Mouse (Mus musculus) spleen, adult 2 months (tissue): ENCODE data around the gene Rnf6. TPM values are rescaled to one million over a fixed set of nuclear protein-coding genes. Genes with fewer than 3 reads are reported as not detected.

Source experiments
- DNase-seq, 2 experiments: peaks; one replicate each; pipeline versions ENCODE4 v3.0.0 to v3.0.0-alpha.2; 2012 to 2021; ENCODE audit warnings: low spot score in 2 of 2, low read depth in 1 of 2
- H3K27ac ChIP-seq: fragments of 200-500 bp; 2 replicates; pipeline ENCODE4 v1.5.1; 2012; ENCODE audit warnings: low read length, inconsistent platforms; ENCODE audit not compliant: insufficient read depth
- H3K27me3 ChIP-seq: fragments of 200-500 bp; 2 replicates; pipeline ENCODE4 v1.6.1; 2012; ENCODE audit warnings: mild to moderate bottlenecking, moderate library complexity, low read length, inconsistent platforms; ENCODE audit not compliant: control insufficient read depth, insufficient read depth
- H3K36me3 ChIP-seq: fragments of 200-500 bp; 2 replicates; pipeline ENCODE4 v1.6.1; 2012; ENCODE audit warnings: mild to moderate bottlenecking, low read length, inconsistent platforms; ENCODE audit not compliant: control insufficient read depth, insufficient read depth
- H3K4me1 ChIP-seq: fragments of 200-500 bp; 2 replicates; pipeline ENCODE4 v1.6.1; 2011; ENCODE audit warnings: inconsistent platforms; ENCODE audit not compliant: control insufficient read depth, insufficient read depth, insufficient read length
- H3K4me3 ChIP-seq: fragments of 200-500 bp; 2 replicates; pipeline ENCODE4 v1.5.1; 2011; ENCODE audit warnings: mild to moderate bottlenecking, inconsistent platforms; ENCODE audit not compliant: insufficient read depth, insufficient read length; ENCODE audit errors: extremely low read depth
- CTCF ChIP-seq: fragments of 200-500 bp; IDR thresholded peaks from 2 replicates; pipeline ENCODE4 v1.5.1; 2011; ENCODE audit warnings: mild to moderate bottlenecking, inconsistent platforms; ENCODE audit not compliant: insufficient read depth, insufficient read length, insufficient replicate concordance; ENCODE audit errors: extremely low read depth
- POLR2A ChIP-seq: fragments of 200-500 bp; IDR thresholded peaks from 2 replicates; pipeline ENCODE4 v1.6.1; 2011; ENCODE audit warnings: low read depth, low read length, inconsistent platforms
- WGBS: fragments of 180-500 bp; shearing (Covaris S2); methylation state at CpG from one replicate; pipeline ENCODE4 v1.1.7; 2018; 5-methylcytosine and 5-hydroxymethylcytosine counted together
- polyA plus RNA-seq: library from polyadenylated mRNA; depleted of rRNA; stranded (reverse); fragments of >200 nt; gene quantifications from 2 replicates; pipeline ENCODE4 v1.2.3, GENCODE M21; 2012

Rnf6 gene
- polyA plus RNA-seq, 1 experiment: 12.9 TPM

DNA sequence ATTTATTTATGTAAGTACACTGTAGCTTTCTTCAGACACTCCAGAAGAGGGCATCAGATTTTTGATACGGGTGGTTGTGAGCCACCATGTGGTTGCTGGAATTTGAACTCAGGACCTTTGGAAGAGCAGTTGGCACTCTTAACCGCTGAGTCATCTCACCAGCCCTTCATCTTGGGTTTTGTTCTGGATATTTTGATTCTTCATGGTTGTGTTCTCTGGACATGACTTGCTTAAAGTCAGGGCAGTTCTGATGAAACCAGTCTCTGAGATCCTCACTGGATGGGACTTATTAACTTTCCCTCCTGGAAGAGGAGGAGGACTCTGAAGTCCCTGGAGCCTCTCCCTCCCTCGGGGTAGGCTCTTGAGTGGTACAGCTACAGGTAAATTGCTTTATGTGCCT is 19.8 kb upstream of the Rnf6 start:
- no peak for TF ChIP-seq CTCF
- no peak for TF ChIP-seq POLR2A
- H3K27ac ChIP-seq: no peak overlapping the region
- 0 out of 2 replicates have a peak, but pooled peaks cover 2% of the 10 kb centered on the region for H3K4me1 ChIP-seq
- no peaks in the 10 kb centered on the region for H3K27me3 ChIP-seq
- H3K4me3 ChIP-seq: no peak overlapping the region
- no peak for DNase-seq
- no peaks in the 10 kb centered on the region; the same call in 1 of the 2 replicates for H3K36me3 ChIP-seq
- 92% methylated on average over 3 of the region's 3 CpGs for WGBS

DNA sequence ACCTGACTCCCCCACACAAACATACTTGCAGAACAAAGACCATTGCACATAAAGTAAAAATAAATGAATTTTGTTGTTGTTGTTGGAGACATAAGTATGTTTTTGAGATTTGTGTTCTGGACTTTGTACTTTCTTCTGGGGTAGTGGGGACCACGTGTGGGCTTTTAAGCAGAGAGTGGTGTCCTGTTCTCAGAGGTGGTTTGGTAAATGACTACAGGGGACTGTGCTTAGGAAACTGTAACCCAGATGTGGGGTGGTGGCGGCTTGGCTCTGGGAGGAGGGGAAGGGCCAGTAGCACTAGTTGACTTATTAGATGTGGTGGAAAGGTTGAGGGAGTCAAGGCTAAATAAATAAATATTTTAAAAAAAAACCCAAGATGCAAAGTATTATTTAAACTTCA is 19.4 kb upstream of the Rnf6 start:
- no peak for TF ChIP-seq POLR2A
- no peak for TF ChIP-seq CTCF
- no peak for DNase-seq
- H3K4me3 ChIP-seq: no peak overlapping the region
- WGBS: 94% methylated on average over 2 of the region's 2 CpGs
- H3K36me3 ChIP-seq: no peaks in the 10 kb centered on the region; the same call in 1 of the 2 replicates
- H3K27ac ChIP-seq: no peak overlapping the region
- no peaks in the 10 kb centered on the region for H3K27me3 ChIP-seq
- 0 out of 2 replicates have a peak, but pooled peaks cover under 1% of the 10 kb centered on the region for H3K4me1 ChIP-seq

- Histone ChIP-seq H3K36me3 (no peaks in the 10 kb centered on the region; the same call in 1 of the 2 replicates), H3K27me3 (no peaks in the 10 kb centered on the region), H3K4me3 (no peak overlapping the region), H3K4me1 (no peaks in the 10 kb centered on the region), H3K27ac (no peak overlapping the region)
- WGBS: 84% methylated on average over 10 of the region's 10 CpGs
- no peak for DNase-seq
- TF ChIP-seq POLR2A: no peak
- no peak for TF ChIP-seq CTCF
Measured at GRCm38 (mm10) chr5:146238274-146238673, 16.9 kb upstream of the Rnf6 start.

GRCm38 (mm10) chr5:146234336-146234735 is 13.0 kb upstream of the Rnf6 start:
- Histone ChIP-seq H3K27me3 (no peaks in the 10 kb centered on the region), H3K4me1 (0 out of 2 replicates have a peak, but pooled peaks cover 2% of the 10 kb centered on the region), H3K36me3 (no peaks in the 10 kb centered on the region; the same call in 1 of the 2 replicates), H3K27ac (no peak overlapping the region), H3K4me3 (no peak overlapping the region)
- 73% methylated on average over 1 of the region's 1 CpGs for WGBS
- TF ChIP-seq POLR2A (no peak), CTCF (no peak)
- no peak for DNase-seq

- H3K27me3 ChIP-seq: no peaks in the 10 kb centered on the region
- no peak overlapping the region for H3K27ac ChIP-seq
- TF ChIP-seq CTCF (no peak), POLR2A (no peak)
- DNase-seq: no peak
- H3K4me1 ChIP-seq: 0 out of 2 replicates have a peak, but pooled peaks cover 2% of the 10 kb centered on the region
- 75% methylated on average over 11 of the region's 11 CpGs for WGBS
- no peaks in the 10 kb centered on the region; the same call in 1 of the 2 replicates for H3K36me3 ChIP-seq
- no peak overlapping the region; the same call in 1 of the 2 replicates for H3K4me3 ChIP-seq
Measured at GRCm38 (mm10) chr5:146232816-146233215, 11.5 kb upstream of the Rnf6 start.

GRCm38 (mm10) chr5:146232056-146232675 is 10.8 kb upstream of the Rnf6 start:
- Histone ChIP-seq H3K27me3 (no peaks in the 10 kb centered on the region), H3K36me3 (no peaks in the 10 kb centered on the region), H3K4me3 (peak overlapping the region; percentile 94), H3K4me1 (0 out of 2 replicates have a peak, but pooled peaks cover 2% of the 10 kb centered on the region), H3K27ac (no peak overlapping the region)
- 42% methylated on average over 6 of the region's 6 CpGs for WGBS
- no peak for DNase-seq
- TF ChIP-seq POLR2A: no peak
- TF ChIP-seq CTCF: no peak

DNA sequence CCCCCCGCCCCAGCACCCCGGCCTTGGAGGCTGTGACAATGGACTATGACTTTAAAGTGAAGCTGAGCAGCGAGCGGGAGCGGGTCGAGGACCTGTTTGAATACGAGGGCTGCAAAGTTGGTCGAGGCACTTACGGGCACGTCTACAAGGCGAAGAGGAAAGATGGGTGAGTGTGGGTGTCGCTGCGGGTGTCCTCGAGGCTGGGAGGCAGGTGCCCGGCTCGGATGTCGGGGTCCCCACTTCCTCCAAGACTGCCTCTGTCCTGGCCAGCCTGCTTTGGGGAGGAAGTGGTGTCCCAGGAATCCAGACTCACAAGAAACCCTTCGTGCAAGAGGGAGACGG is 10.3 kb upstream of the Rnf6 start:
- no peaks in the 10 kb centered on the region for H3K27me3 ChIP-seq
- no peak for TF ChIP-seq CTCF
- peak overlapping the region; percentile 94 for H3K4me3 ChIP-seq
- H3K27ac ChIP-seq: peak overlapping the region; percentile 95
- DNase-seq: peak in 1 of 2 experiments; percentile 20
- 2% methylated on average over 19 of the region's 19 CpGs for WGBS
- H3K4me1 ChIP-seq: 0 out of 2 replicates have a peak, but pooled peaks cover 2% of the 10 kb centered on the region
- no peaks in the 10 kb centered on the region for H3K36me3 ChIP-seq
